Mouse (Mus musculus): ENCODE measurements around the gene Otud7a. TPM values are rescaled to one million over a fixed set of nuclear protein-coding genes. Genes with fewer than 3 reads are reported as not detected.

Otud7a gene
- polyA plus RNA-seq, 1 experiment from 2014 or later = 0.13 TPM

- no peak for ATAC-seq (ENCODE audit: insufficient read depth)
- no peak for DNase-seq
- no peak for TF ChIP-seq CTCF (IDR thresholded peaks at IDR 0.05; ENCODE audit: low read depth)
- no peaks in the 10 kb centered on the region for H3K36me3 ChIP-seq (ENCODE audit: insufficient read depth)
- no peak overlapping the region for H3K4me2 ChIP-seq
- no peak overlapping the region for H3K9ac ChIP-seq
- no peak overlapping the region for H3K4me3 ChIP-seq (ENCODE audit: low read depth, low read length)
- no peak overlapping the region for H3K27ac ChIP-seq (ENCODE audit: low read depth)
- no peaks in the 10 kb centered on the region for H3K27me3 ChIP-seq (ENCODE audit: insufficient read depth, low read length)
- whole genome bisulfite sequencing = 53% methylated on average over 3 of the region's 3 CpGs
- no peaks in the 10 kb centered on the region for H3K9me3 ChIP-seq (ENCODE audit: low read depth, low read length)
- no peaks in the 10 kb centered on the region for H3K4me1 ChIP-seq (ENCODE audit: insufficient read depth)
Measured at GRCm38 (mm10) chr7:63592061-63592460, 147.5 kb downstream of the Otud7a start.

GRCm38 (mm10) chr7:63604827-63605226, 160.3 kb downstream of the Otud7a start:
- H3K9ac ChIP-seq = no peak overlapping the region
- no peaks in the 10 kb centered on the region for H3K27me3 ChIP-seq (ENCODE audit: insufficient read depth, low read length)
- H3K9me3 ChIP-seq (ENCODE audit: low read depth, low read length) = no peaks in the 10 kb centered on the region
- H3K4me3 ChIP-seq (ENCODE audit: low read depth, low read length) = no peak overlapping the region
- ATAC-seq (ENCODE audit: insufficient read depth) = no peak
- no peaks in the 10 kb centered on the region for H3K36me3 ChIP-seq (ENCODE audit: insufficient read depth)
- H3K4me2 ChIP-seq = no peak overlapping the region
- no peak for DNase-seq
- WGBS = 81% methylated on average over 1 of the region's 1 CpGs
- no peaks in the 10 kb centered on the region for H3K4me1 ChIP-seq (ENCODE audit: insufficient read depth)
- no peak for TF ChIP-seq CTCF (IDR thresholded peaks at IDR 0.05; ENCODE audit: low read depth)
- H3K27ac ChIP-seq (ENCODE audit: low read depth) = no peak overlapping the region

GRCm38 (mm10) chr7:63617018-63617417, 172.5 kb downstream of the Otud7a start:
- DNase-seq (no peak), ATAC-seq (ENCODE audit: insufficient read depth) (no peak)
- H3K4me3 ChIP-seq (ENCODE audit: low read depth, low read length) = no peak overlapping the region
- H3K9ac ChIP-seq = no peak overlapping the region
- no peaks in the 10 kb centered on the region for H3K27me3 ChIP-seq (ENCODE audit: insufficient read depth, low read length)
- no peak overlapping the region for H3K27ac ChIP-seq (ENCODE audit: low read depth)
- no peaks in the 10 kb centered on the region for H3K9me3 ChIP-seq (ENCODE audit: low read depth, low read length)
- no peak for TF ChIP-seq CTCF (IDR thresholded peaks at IDR 0.05; ENCODE audit: low read depth)
- no peak overlapping the region for H3K4me2 ChIP-seq
- no peaks in the 10 kb centered on the region for H3K36me3 ChIP-seq (ENCODE audit: insufficient read depth)
- no peaks in the 10 kb centered on the region for H3K4me1 ChIP-seq (ENCODE audit: insufficient read depth)
- WGBS = 75% methylated on average over 3 of the region's 3 CpGs

- WGBS = 82% methylated on average over 5 of the region's 5 CpGs
- DNase-seq = no peak
- no peak for ATAC-seq (ENCODE audit: insufficient read depth)
- H3K4me3 ChIP-seq (ENCODE audit: low read depth, low read length) = no peak overlapping the region
- TF ChIP-seq CTCF (IDR thresholded peaks at IDR 0.05; ENCODE audit: low read depth) = no peak
- H3K9ac ChIP-seq = no peak overlapping the region
- no peaks in the 10 kb centered on the region for H3K36me3 ChIP-seq (ENCODE audit: insufficient read depth)
- no peaks in the 10 kb centered on the region for H3K27me3 ChIP-seq (ENCODE audit: insufficient read depth, low read length)
- no peak overlapping the region for H3K4me2 ChIP-seq
- no peak overlapping the region for H3K27ac ChIP-seq (ENCODE audit: low read depth)
- H3K4me1 ChIP-seq (ENCODE audit: insufficient read depth) = no peaks in the 10 kb centered on the region
- H3K9me3 ChIP-seq (ENCODE audit: low read depth, low read length) = no peaks in the 10 kb centered on the region
Measured at GRCm38 (mm10) chr7:63620776-63621340, 176.3 kb downstream of the Otud7a start.

- no peak overlapping the region for H3K9ac ChIP-seq
- H3K27ac ChIP-seq (ENCODE audit: low read depth) = no peak overlapping the region
- no peaks in the 10 kb centered on the region for H3K27me3 ChIP-seq (ENCODE audit: insufficient read depth, low read length)
- no peak for DNase-seq
- no peaks in the 10 kb centered on the region for H3K36me3 ChIP-seq (ENCODE audit: insufficient read depth)
- no peaks in the 10 kb centered on the region for H3K4me1 ChIP-seq (ENCODE audit: insufficient read depth)
- H3K4me2 ChIP-seq = no peak overlapping the region
- no peak for TF ChIP-seq CTCF (IDR thresholded peaks at IDR 0.05; ENCODE audit: low read depth)
- H3K4me3 ChIP-seq (ENCODE audit: low read depth, low read length) = no peak overlapping the region
- 77% methylated on average over 3 of the region's 3 CpGs for WGBS
- H3K9me3 ChIP-seq (ENCODE audit: low read depth, low read length) = no peaks in the 10 kb centered on the region
- ATAC-seq (ENCODE audit: insufficient read depth) = no peak
Measured at GRCm38 (mm10) chr7:63637651-63638050, 193.1 kb downstream of the Otud7a start.

GRCm38 (mm10) chr7:63644002-63644401, 199.5 kb downstream of the Otud7a start:
- no peak overlapping the region for H3K27ac ChIP-seq (ENCODE audit: low read depth)
- no peak overlapping the region for H3K4me3 ChIP-seq (ENCODE audit: low read depth, low read length)
- H3K4me1 ChIP-seq (ENCODE audit: insufficient read depth) = no peaks in the 10 kb centered on the region
- ATAC-seq (ENCODE audit: insufficient read depth) (no peak), DNase-seq (no peak)
- no peak overlapping the region for H3K9ac ChIP-seq
- no peaks in the 10 kb centered on the region for H3K27me3 ChIP-seq (ENCODE audit: insufficient read depth, low read length)
- H3K4me2 ChIP-seq = no peak overlapping the region
- WGBS = 79% methylated on average over 1 of the region's 1 CpGs
- H3K36me3 ChIP-seq (ENCODE audit: insufficient read depth) = no peaks in the 10 kb centered on the region
- no peak for TF ChIP-seq CTCF (IDR thresholded peaks at IDR 0.05; ENCODE audit: low read depth)
- H3K9me3 ChIP-seq (ENCODE audit: low read depth, low read length) = no peaks in the 10 kb centered on the region

- Histone ChIP-seq H3K36me3 (ENCODE audit: insufficient read depth) (no peaks in the 10 kb centered on the region), H3K9ac (no peak overlapping the region), H3K27me3 (ENCODE audit: insufficient read depth, low read length) (no peaks in the 10 kb centered on the region), H3K4me2 (no peak overlapping the region), H3K4me3 (ENCODE audit: low read depth, low read length) (no peak overlapping the region), H3K9me3 (ENCODE audit: low read depth, low read length) (no peaks in the 10 kb centered on the region), H3K4me1 (ENCODE audit: insufficient read depth) (no peaks in the 10 kb centered on the region), H3K27ac (ENCODE audit: low read depth) (no peak overlapping the region)
- 68% methylated on average over 1 of the region's 1 CpGs for WGBS
- no peak for ATAC-seq (ENCODE audit: insufficient read depth)
- TF ChIP-seq CTCF (IDR thresholded peaks at IDR 0.05; ENCODE audit: low read depth) = no peak
- DNase-seq = no peak
Measured at GRCm38 (mm10) chr7:63647136-63647535, 202.6 kb downstream of the Otud7a start.

GRCm38 (mm10) chr7:63660261-63660660, 215.7 kb downstream of the Otud7a start:
- no peak for TF ChIP-seq CTCF (IDR thresholded peaks at IDR 0.05; ENCODE audit: low read depth)
- 47% methylated on average over 1 of the region's 1 CpGs for WGBS
- Histone ChIP-seq H3K4me1 (ENCODE audit: insufficient read depth) (no peaks in the 10 kb centered on the region), H3K4me3 (ENCODE audit: low read depth, low read length) (no peak overlapping the region), H3K9ac (no peak overlapping the region), H3K27ac (ENCODE audit: low read depth) (no peak overlapping the region), H3K4me2 (no peak overlapping the region), H3K27me3 (ENCODE audit: insufficient read depth, low read length) (no peaks in the 10 kb centered on the region), H3K9me3 (ENCODE audit: low read depth, low read length) (no peaks in the 10 kb centered on the region), H3K36me3 (ENCODE audit: insufficient read depth) (no peaks in the 10 kb centered on the region)
- DNase-seq = no peak
- ATAC-seq (ENCODE audit: insufficient read depth) = no peak
